Mouse (Mus musculus) heart, adult 8-10 months (tissue): ENCODE data around the gene Prss53. TPM values are rescaled to one million over a fixed set of nuclear protein-coding genes. Genes with fewer than 3 reads are reported as not detected.
"Not testable (repeated sequence)": the region's sequence is repeated elsewhere in the genome, so short reads cannot be mapped to it uniquely, and the experiment has no call there.

Experiments
- DNase-seq: peaks from one replicate; pipeline ENCODE4 v3.0.0; 2022; ENCODE audit warnings: low spot score
- total RNA-seq, 4 experiments: library from RNA; stranded (reverse); gene quantifications; 2 replicates each; pipeline ENCODE4 v1.2.4; 2022

Gene Prss53
- total RNA-seq, 4 experiments from 2014 or later, result 0.29 to 1.6 (median 0.74) TPM

DNA sequence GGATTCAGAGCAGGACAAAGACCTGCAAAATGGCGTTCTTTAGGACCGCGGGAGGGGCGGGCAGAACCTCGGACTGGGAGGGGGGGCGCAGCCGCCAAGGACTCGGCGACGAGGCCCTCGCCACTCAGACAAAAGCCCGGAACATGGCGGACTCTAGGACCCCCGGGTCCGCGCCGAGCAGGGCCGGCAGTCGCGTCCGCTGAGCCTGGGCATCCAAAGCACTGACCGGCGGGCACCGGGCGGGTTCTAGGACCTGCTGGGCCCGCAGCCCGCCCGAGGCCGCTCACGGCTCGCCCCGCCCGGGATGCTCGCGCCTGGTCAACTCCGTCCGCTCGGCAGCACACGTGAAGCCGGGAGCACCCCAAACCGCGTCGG, 15.2 kb downstream of the Prss53 start:
- DNase-seq, result peak; percentile 91

DNA sequence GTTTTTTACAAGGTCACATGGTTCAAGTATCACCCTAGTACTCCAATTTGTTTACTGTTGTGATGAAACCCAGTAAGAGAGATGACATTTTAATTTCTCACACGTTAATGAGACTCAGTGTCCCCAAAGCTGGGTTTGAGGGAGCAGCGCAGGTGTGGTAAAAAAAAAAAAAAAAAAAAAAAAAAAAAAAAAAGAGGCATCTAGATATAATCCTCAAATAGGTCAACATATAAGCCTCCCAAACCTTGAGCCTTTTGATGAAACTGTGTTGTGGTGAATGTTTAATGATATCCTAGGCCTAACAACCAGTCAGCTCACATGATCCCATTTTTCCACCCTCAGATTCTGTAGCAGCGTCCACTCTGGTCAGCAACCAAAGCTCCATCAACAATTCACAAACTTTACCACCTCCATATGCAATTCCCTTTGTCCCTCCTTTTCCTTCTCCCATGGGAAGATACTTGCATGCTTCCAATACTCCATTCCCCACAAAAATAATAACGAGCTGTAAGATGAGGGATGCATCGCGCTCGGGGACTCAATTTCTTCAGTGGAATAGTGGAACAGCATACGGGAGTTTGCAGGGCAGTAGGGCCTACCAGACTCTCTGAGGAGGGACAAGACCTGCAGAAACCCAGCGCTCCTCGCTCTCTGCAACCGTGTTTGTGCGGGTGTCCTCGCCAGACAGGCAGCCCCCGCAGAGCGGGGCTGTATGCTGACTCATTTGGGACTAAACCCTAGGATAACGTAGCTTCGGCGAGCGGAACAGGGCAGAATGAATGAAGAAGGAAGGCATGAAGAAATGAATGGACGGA, 15.8 kb downstream of the Prss53 start:
- DNase-seq, result no peak

DNA sequence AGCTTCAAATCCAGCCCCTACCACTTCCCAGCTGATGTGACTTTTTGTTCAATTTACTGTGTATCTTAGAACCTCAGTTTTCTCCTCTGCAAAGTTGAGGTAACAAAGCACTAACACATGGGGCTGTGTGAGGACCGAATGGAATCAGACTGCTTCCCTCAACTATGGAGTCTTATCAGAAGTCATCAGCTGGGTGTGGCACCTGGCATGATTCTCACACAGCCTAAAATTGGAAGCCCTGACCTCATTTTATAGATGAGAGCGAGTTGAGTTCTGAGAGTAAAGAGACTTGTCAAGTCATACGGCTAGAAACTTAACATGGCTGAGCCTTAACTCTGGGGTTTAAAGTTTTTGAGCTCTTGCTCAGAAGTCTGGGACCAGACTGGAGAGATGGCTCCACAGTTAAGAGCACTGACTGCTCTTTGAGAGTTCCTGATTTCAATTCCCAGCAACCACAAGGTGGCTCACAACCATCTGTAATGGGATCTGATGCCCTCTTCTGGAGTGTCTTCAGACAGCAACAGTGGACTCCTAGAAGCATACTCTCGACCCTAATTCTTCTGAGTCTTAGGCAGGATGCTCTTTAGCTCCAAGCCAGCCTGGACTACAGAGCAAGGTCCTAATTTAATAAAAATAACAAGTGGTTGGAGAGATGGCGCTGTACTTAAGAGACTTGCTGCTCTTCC, 20.5 kb downstream of the Prss53 start:
- no peak for DNase-seq

DNA sequence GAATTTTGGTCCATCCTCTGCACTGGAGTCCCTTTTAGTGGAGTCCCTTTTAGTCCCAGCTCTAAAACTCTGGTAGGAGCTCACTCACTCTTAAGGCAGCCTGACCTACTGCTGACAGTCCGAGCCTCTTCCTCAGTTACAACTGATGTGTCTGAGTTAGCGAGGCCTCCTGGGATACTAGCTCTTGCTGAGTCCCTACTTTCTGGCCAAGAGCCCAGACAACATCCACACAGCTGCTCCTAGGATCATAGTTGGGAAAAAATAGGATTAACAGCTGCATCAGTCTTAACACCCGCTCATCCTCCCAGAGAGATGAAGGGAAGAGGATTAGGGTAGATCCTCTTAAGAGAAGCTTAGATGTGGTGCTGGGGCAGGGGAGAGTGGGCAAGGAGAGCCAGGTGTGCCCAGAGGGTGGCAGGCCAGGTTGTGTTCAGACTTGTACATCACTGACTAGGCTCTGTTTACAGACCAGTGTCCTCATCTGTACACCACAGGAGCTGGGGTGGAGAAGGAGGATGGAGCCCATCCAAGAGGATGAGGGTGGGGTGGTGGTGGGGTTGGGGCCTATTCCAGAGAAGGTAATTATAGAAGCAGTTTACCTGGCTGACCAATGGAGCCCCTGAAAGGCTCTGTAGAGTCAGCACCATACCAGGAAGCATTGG, 21.5 kb downstream of the Prss53 start:
- DNase-seq, result peak; percentile 45

DNA sequence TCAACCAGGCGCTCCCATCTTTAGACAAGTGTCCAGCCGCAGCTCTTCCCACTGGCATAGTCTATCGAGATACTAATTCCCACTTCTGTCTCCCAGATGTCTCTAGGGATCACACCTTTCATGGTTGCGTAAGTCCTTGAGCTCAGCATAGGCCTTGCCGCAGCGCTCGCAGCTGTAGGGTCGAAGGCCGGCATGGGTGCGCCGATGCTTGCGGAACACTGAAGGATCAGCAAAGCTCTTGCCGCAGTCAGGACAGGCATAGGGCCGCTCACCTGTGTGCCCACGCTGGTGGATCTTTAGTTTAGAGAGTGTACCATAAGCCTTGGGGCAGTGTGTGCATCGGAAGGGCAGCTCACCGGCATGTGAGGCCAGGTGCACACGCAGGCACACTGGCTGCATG, 23.1 kb downstream of the Prss53 start:
- no peak for DNase-seq

DNA sequence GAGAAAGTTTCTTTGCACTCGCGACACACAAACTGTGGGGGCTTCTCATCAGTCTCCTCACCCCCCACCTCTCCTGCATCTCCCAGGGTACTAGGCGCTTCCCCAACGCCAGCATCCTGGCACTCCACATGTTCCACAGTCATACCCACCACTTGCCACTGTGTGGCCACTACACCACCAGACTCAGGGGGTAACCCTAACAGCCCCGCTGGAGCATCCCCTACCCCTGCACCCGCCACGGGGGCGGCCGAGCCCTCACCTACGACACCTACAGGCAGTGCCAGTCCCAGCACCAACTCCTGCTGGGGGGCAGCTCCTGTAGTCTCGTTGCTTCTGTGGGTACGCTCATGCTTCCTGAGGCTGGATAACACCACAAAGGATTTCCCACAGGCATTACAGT, 24.3 kb downstream of the Prss53 start:
- no peak for DNase-seq

DNA sequence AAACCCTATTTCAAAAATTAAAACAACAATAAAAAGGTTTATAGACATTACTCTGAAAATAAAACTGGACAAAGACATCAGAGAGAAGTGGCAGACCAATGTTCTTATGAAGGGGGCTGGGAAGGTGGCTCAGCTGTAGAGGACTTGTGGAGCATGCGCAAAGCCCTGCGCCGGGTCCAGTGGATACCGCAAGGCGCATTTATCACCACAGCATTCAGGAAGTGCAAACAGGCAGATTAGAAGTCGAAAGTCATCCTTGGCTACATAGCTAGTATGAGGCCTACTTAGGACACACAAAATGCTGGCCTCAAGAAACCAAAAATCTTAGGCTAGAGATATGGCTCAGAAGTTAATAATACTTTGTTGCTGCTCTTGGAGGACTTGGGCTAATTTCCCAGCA, 32.5 kb downstream of the Prss53 start:
- DNase-seq, result no peak

DNA sequence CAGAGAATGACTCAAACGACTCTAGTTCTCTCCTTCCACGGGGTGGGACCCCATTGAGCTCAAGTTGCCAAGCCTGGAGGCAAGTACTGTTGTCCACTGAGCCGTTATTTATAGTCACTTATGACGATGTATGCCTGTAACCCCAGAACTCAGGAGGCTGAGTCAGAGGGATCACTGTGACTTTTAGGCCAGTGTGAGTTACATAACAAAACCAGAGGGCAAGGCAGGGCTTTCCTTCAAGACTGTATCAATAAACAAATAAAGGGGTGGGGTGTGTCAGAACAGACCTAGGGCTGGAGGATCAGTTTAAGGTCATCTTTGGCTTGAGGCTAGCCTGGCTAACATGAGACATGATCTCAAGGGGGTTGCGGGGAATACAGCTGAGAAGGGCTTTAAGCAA, 39.9 kb downstream of the Prss53 start:
- no peak for DNase-seq

DNA sequence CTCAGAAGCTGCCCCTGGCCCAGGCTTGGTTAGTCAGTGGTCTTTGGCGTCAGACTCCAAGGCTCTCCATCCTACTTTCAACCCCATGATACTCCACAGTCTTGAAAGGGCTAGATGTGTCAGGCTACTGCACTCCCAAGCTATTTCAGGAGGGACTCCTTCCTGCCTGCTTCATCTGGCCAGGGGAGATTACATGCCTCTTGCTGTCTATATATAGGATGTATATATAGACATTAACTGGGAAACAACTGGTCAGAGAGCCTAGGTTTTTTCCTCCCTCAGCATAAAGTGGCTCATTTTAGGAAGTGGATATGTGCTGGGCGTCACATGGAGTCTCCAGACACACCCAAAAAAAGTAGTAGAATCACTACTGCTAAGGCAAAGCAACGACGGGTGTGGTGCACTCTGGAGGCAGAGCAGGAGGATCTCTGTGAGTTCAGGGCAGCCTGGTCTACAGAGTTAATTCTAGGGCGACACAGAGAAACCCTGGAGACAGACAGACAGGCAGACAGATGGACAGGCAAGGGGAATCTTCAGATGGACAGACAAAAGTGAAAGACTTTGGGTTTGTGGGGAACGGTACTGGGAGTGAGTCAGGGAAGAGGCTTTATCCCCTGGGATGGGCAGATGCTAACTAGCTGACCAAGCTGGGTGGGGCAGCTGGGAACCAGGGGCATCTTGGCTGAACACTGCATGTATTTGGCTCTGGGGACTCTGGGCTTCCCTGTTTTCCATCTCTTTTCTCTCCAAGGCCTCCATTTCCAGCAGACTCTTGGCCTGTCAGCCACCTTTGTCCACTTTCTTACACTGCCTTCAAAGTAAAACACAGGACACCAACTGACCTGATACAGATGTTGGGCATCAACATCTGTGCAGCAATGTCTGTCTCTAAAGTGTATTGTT, 40.5 kb downstream of the Prss53 start:
- no peak for DNase-seq

DNA sequence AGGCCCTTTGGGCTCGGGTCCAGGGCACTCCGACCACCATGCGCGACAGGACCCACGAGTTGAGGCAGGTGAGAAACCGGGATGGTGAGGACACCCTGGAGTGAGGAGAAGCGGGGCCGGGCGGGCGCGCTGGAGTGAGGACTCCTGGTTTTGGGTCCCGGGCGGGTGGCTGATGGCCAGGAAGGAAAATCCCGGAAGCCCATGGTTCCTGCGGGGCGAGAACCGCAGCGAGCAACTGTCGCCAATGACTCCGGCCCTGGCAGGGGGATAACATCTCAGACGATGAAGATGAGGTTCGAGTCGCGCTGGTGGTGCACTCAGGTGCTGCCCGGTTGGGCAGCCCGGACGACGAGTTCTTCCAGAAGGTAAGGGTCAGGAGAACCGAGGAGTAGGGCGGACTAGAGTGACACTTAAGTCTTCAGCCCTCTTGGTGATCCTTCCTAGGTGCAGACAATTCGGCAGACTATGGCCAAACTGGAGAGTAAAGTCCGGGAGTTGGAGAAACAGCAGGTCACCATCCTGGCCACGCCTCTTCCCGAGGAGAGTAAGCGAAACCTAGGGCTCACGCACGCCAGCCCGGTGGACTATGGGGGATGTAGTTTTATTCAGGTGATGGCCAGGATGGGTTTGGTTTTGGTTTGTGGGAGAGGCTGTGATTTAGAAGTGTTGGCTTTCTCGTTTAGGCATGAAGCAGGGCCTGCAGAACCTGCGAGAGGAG, 48.6 kb downstream of the Prss53 start:
- DNase-seq, result peak; percentile 84

DNA sequence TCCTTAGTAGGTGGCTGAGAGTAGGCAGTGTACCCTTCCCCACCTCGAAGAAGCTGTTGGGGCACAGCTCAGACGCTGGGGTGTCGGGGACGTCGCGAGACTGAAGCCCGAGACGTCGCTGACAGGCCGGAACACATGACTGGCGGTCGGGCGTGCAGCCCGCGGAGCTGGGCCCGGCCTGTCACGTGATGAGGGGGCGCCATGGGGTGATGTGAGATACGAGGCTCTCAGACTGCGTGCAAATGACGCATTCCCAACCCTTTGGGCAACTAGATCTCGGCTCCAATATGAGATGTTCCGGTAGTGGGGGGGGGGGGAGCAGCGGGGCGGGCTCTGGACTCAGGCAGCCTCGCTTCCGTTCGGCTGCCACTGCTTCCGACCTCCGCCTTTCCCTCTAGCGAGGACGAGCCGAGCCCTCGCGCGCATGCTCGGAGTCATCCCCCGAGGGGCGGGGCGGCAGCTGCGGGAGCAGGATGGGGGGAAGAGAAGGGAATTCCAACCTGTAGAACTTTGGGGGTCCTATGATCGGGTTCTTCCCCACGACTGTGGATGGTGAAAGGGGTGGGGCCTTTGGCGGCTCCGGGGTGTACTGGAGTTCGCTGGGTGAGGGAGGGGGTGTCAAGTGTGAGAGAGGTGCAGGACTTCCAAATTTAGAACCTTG, 49.3 kb downstream of the Prss53 start:
- peak; percentile 92 for DNase-seq

DNA sequence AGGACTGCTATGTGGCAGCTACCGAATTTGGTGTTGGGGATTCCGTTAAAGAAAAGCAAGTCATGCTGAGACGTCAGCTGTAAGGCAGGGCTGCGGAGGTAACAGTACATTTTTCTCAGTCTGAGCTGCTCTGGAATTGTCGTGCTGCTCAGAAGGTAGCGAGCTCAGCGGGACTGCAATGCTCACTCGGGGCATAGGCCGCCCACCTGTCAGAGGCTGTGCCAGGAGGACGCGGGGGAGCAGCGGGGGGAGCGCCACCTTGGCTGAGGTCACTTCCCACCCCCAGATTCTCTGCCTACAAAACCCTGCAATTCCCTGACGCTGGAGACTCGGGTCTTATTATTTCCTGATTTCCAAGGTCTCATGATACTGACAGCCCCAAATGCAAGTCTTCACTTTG, 49.9 kb downstream of the Prss53 start:
- DNase-seq, result no peak

DNA sequence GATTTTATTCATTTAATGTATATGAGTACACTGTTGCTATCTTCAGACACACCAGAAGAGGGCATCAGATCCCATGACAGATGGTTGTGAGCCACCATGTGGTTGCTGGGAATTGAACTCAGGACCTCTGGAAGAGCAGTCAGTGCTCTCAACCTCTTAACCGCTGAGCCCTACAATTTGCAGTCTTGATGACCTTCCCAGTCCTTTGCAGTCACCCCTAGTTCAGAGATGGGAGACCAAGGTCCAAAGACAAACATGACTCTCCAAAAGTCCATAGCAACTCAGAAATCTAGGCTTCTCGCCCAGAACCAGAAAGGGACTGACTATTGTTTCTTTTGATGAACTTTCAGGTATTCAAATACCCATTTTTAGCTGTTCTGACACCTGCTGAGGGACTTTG, 50.7 kb downstream of the Prss53 start:
- DNase-seq, result not testable (repeated sequence)

DNA sequence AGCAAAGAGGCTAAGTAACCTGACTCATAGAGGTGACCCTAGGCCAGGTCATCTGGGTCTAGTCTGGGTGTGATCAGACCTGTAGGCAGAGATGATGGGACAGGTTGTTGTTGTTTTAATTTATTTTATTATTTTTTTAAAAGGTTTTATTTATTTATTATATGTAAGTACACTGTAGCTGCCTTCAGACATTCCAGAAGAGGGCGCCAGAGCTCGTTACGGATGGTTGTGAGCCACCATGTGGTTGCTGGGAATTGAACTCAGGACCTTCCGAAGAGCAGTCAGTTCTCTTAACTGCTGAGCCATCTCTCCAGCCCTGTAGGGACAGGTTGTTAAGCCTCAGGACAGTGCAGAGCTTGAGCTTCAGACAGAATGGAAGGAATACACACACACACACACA, 52.9 kb downstream of the Prss53 start:
- not testable (repeated sequence) for DNase-seq

DNA sequence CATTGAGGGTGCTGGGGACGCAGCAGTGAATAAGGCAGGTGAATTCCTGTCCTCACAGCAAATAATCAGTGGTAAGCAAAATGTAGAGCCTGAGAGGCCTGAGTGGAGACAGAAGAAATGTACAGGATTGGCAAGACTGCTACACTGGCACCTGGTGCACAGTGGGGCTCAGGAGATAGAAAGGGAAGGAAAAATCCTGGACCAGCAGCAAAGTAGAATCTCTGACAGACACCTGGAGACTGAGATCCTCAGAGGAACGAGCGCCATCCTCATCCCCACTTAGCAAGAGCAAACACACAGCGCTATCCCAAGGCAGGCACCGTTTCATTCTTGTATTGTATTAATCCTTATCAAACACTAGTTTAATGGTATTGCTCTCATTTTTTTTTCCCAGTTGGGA, 53.3 kb downstream of the Prss53 start:
- no peak for DNase-seq

Other genes starting within 250 kb of the Prss53 start
- gene Bcl7c, start 182.0 kb downstream of the Prss53 start, total RNA-seq, result 10 to 100 TPM; 37.6 to 44.6 (median 41.4) TPM
- 10 to 100 TPM in 3 of 4 experiments, 1 to 10 TPM in 1; 9.4 to 12.3 (median 10.2) TPM for gene Ctf1, start 178.2 kb downstream of the Prss53 start, total RNA-seq
- gene Ctf2, start 158.8 kb downstream of the Prss53 start, total RNA-seq, result not detected
- gene Fbxl19, start 146.4 kb downstream of the Prss53 start, total RNA-seq, result 1 to 10 TPM; 1.9 to 4.9 (median 3.2) TPM
- 10 to 100 TPM; 20.0 to 26.6 (median 24.7) TPM for gene Orai3, start 121.2 kb downstream of the Prss53 start, total RNA-seq
- gene Setd1a, start 114.3 kb downstream of the Prss53 start, total RNA-seq, result 10 to 100 TPM; 15.4 to 23.1 (median 17.9) TPM
- gene Gm49388, start 105.4 kb downstream of the Prss53 start, total RNA-seq, result 1 to 10 TPM; 1.9 to 3.3 (median 2.7) TPM
- 10 to 100 TPM; 11.8 to 14.5 (median 12.7) TPM for gene Hsd3b7, start 90.4 kb downstream of the Prss53 start, total RNA-seq
- 10 to 100 TPM; 61.9 to 68.0 (median 66.0) TPM for gene Stx4a, start 66.7 kb downstream of the Prss53 start, total RNA-seq
- under 1 TPM; 0.27 to 0.66 (median 0.51) TPM for gene Stx1b, start 66.4 kb downstream of the Prss53 start, total RNA-seq
- 10 to 100 TPM; 16.1 to 19.5 (median 17.9) TPM for gene Zfp646, start 14.7 kb downstream of the Prss53 start, total RNA-seq
- 1 to 10 TPM; 3.8 to 4.7 (median 4.3) TPM for gene Zfp668, start 14.1 kb downstream of the Prss53 start, total RNA-seq
- under 1 TPM in 1 of 4 experiments, not detected in 3; 0.34 TPM for gene Gm21974, start 4.5 kb upstream of the Prss53 start, total RNA-seq
- 10 to 100 TPM; 14.2 to 19.1 (median 17.3) TPM for gene Vkorc1, start 4.6 kb upstream of the Prss53 start, total RNA-seq
- gene Bckdk, start 13.1 kb upstream of the Prss53 start, total RNA-seq, result 100 to 1,000 TPM; 119 to 144 (median 142) TPM
- 10 to 100 TPM; 13.6 to 16.8 (median 15.3) TPM for gene Kat8, start 21.5 kb upstream of the Prss53 start, total RNA-seq
- gene Prss8, start 39.1 kb upstream of the Prss53 start, total RNA-seq, result not detected
- gene Prss36, start 55.8 kb upstream of the Prss53 start, total RNA-seq, result 10 to 100 TPM in 1 of 4 experiments, 1 to 10 TPM in 3; 8.7 to 10.4 (median 8.9) TPM
- gene Fus, start 76.5 kb upstream of the Prss53 start, total RNA-seq, result 100 to 1,000 TPM; 129 to 232 (median 187) TPM
- 10 to 100 TPM in 1 of 4 experiments, 1 to 10 TPM in 3; 5.4 to 11.0 (median 7.9) TPM for gene Pycard, start 102.9 kb upstream of the Prss53 start, total RNA-seq
- gene Trim72, start 113.0 kb upstream of the Prss53 start, total RNA-seq, result 100 to 1,000 TPM; 292 to 380 (median 338) TPM
- 10 to 100 TPM in 1 of 4 experiments, 1 to 10 TPM in 3; 2.2 to 26.5 (median 3.1) TPM for gene Itgam, start 171.7 kb upstream of the Prss53 start, total RNA-seq
- gene Gm49368, start 171.7 kb upstream of the Prss53 start, total RNA-seq, result under 1 TPM in 1 of 4 experiments, not detected in 3; 0.09 TPM
- under 1 TPM; 0.16 to 0.41 (median 0.27) TPM for gene Itgax, start 238.6 kb upstream of the Prss53 start, total RNA-seq